Mouse (Mus musculus) liver, embryonic 14.5 days (tissue): Measurements from ENCODE around the gene Cbln3.

Source experiments
- CTCF ChIP-seq: IDR thresholded peaks from 2 replicates; pipeline ENCODE4 v1.5.1; 2016; ENCODE audit warnings: antibody characterized with exemption, low read depth, control low read depth
- EP300 ChIP-seq: IDR thresholded peaks from 2 replicates; pipeline ENCODE4 v1.6.1; 2016; ENCODE audit warnings: antibody characterized with exemption, low read depth

DNA sequence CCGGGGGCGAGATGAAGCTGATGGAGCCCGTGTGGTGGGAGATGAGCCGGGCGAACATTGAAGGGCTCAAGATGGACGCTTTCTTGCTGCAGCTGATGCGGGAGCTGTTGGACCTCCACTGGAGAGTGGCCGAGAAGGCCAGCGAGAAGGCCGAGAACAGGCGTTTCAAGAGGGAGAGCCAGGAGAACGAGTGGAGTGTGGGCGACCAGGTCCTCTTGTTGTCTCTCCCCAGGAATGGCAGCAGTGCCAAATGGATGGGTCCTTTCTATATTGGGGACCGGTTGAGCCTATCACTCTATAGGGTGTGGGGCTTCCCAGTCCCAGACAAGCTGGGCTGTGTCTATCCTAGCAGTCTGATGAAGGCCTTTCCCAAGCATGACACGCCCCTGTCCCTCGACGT lies 11.6 kb downstream of the Cbln3 start:
- TF ChIP-seq EP300 = no peak
- TF ChIP-seq CTCF = no peak
